Comparison of ENCODE assay signal across 8 mouse cellular contexts in genomic region chr2:45117087-45117561, GRCm38 (mm10). TPM values are rescaled to one million over a fixed set of nuclear protein-coding genes. Genes with fewer than 3 reads are reported as not detected.
DNase-seq lines count a peak whose midpoint lies in the region; ATAC-seq and TF ChIP-seq lines count a peak whose summit lies in the region.

Zeb2 (minus strand) TSS chr2:45117395.

- 0 out of 2 replicates have a peak, but pooled peaks have one; percentile 29 for TF ChIP-seq POLR2A in thymus, adult 2 months (IDR thresholded peaks at IDR 0.05; ENCODE audit: control insufficient read depth, extremely low read depth, insufficient read depth, low read length, poor library complexity)

- H3K4me3 ChIP-seq in forebrain, embryonic 13.5 days, result peak within 1 kb of the TSS; percentile 58
- H3K4me3 ChIP-seq in heart, postnatal 0 days (ENCODE audit: low read depth, low read length), result peak within 1 kb of the TSS; percentile 87
- peak within 1 kb of the TSS; percentile 56 for H3K4me3 ChIP-seq in neural tube, embryonic 13.5 days
- H3K4me3 ChIP-seq in thymus, adult 2 months (ENCODE audit: control insufficient read depth, insufficient read depth, low read length), result peak within 1 kb of the TSS; percentile 38

- H3K4me2 ChIP-seq in forebrain, embryonic 13.5 days, result peak within 1 kb of the TSS; percentile 78
- peak within 1 kb of the TSS; percentile 78 for H3K4me2 ChIP-seq in heart, postnatal 0 days (ENCODE audit: low read depth, low read length)
- peak within 1 kb of the TSS; percentile 78 for H3K4me2 ChIP-seq in neural tube, embryonic 13.5 days

- H3K9me3 ChIP-seq in forebrain, embryonic 13.5 days (replicated peaks), result no peaks in the 10 kb centered on the region
- no peaks in the 10 kb centered on the region for H3K9me3 ChIP-seq in heart, postnatal 0 days (replicated peaks; ENCODE audit: control insufficient read depth, low read length)
- H3K9me3 ChIP-seq in neural tube, embryonic 13.5 days, result no peaks in the 10 kb centered on the region

- peak within 1 kb of the TSS; percentile 75 for H3K9ac ChIP-seq in forebrain, embryonic 13.5 days
- H3K9ac ChIP-seq in heart, postnatal 0 days (replicated peaks; ENCODE audit: low read depth, low read length), result peak within 1 kb of the TSS; percentile 81
- peak within 1 kb of the TSS; percentile 84 for H3K9ac ChIP-seq in neural tube, embryonic 13.5 days

- no peaks in the 10 kb centered on the region for H3K27me3 ChIP-seq in forebrain, embryonic 13.5 days
- H3K27me3 ChIP-seq in heart, postnatal 0 days (ENCODE audit: control insufficient read depth, insufficient read depth, low read length), result no peaks in the 10 kb centered on the region
- no peaks in the 10 kb centered on the region for H3K27me3 ChIP-seq in neural tube, embryonic 13.5 days
- peaks cover 5% of the 10 kb centered on the region; the same call in 1 of the 2 replicates for H3K27me3 ChIP-seq in thymus, adult 2 months (ENCODE audit: control insufficient read depth, insufficient read depth, low read length)

- WGBS in forebrain, embryonic 13.5 days, result under 1% methylated on average over 31 of the region's 39 CpGs
- 1% methylated on average over 32 of the region's 39 CpGs for WGBS in heart, postnatal 0 days
- WGBS in neural tube, embryonic 13.5 days, result 0% methylated on average over 22 of the region's 39 CpGs
- WGBS in thymus, adult 2 months, result 1% methylated on average over 36 of the region's 39 CpGs

- peak; percentile 71 for ATAC-seq in forebrain, embryonic 13.5 days
- ATAC-seq in heart, postnatal 0 days (ENCODE audit: insufficient read depth, low read depth), result peak; percentile 62
- ATAC-seq in neural tube, embryonic 13.5 days (ENCODE audit: low read depth), result peak; percentile 80

- DNase-seq in CD4-positive helper T cell, adult 2 months (ENCODE audit: low read depth, low spot score), result peak; percentile 36
- DNase-seq in adrenal gland, adult 8-10 months, result peak; percentile 65
- DNase-seq in heart, postnatal 0 days (ENCODE audit: low spot score), result no peak
- DNase-seq in kidney, postnatal 36 days, result peak; percentile 59 to 82
- DNase-seq in lung, adult 18-20 months, result peak; percentile 65 to 66
- peak; percentile 47 for DNase-seq in thymus, adult 2 months

- no peaks in the 10 kb centered on the region for H3K36me3 ChIP-seq in forebrain, embryonic 13.5 days (ENCODE audit: poor library complexity, severe bottlenecking)
- H3K36me3 ChIP-seq in heart, postnatal 0 days (replicated peaks; ENCODE audit: control insufficient read depth, insufficient read depth, low read length), result no peaks in the 10 kb centered on the region
- H3K36me3 ChIP-seq in neural tube, embryonic 13.5 days, result no peaks in the 10 kb centered on the region
- no peaks in the 10 kb centered on the region for H3K36me3 ChIP-seq in thymus, adult 2 months (ENCODE audit: control insufficient read depth, insufficient read depth, low read length)

- no peak for TF ChIP-seq CTCF in heart, postnatal 0 days (IDR thresholded peaks at IDR 0.05; ENCODE audit: low read depth)
- 0 out of 2 replicates have a peak, but pooled peaks have one; percentile 18 for TF ChIP-seq CTCF in thymus, adult 2 months (IDR thresholded peaks at IDR 0.05; ENCODE audit: borderline replicate concordance, control insufficient read depth, extremely low read depth, insufficient read depth, low read length, poor library complexity)

- H3K4me1 ChIP-seq in forebrain, embryonic 13.5 days, result peaks cover 33% of the 10 kb centered on the region
- no peaks in the 10 kb centered on the region for H3K4me1 ChIP-seq in heart, postnatal 0 days (ENCODE audit: control insufficient read depth, insufficient read depth)
- peaks cover 33% of the 10 kb centered on the region for H3K4me1 ChIP-seq in neural tube, embryonic 13.5 days (replicated peaks)
- H3K4me1 ChIP-seq in thymus, adult 2 months (replicated peaks; ENCODE audit: control insufficient read depth, insufficient read depth, low read length), result peaks cover 15% of the 10 kb centered on the region

- H3K27ac ChIP-seq in forebrain, embryonic 13.5 days, result peak within 1 kb of the TSS; percentile 83
- H3K27ac ChIP-seq in heart, postnatal 0 days (ENCODE audit: low read depth), result peak within 1 kb of the TSS; percentile 84
- H3K27ac ChIP-seq in neural tube, embryonic 13.5 days (replicated peaks), result peak within 1 kb of the TSS; percentile 99
- peak within 1 kb of the TSS; percentile 29; the same call in 1 of the 2 replicates for H3K27ac ChIP-seq in thymus, adult 2 months (ENCODE audit: control insufficient read depth, insufficient read depth, low read length)

- TF ChIP-seq EP300 in heart, postnatal 0 days (IDR thresholded peaks at IDR 0.05; ENCODE audit: low read depth), result no peak

RNA-seq across cellular contexts. Expression of gene Zeb2, which starts in this region (rescaled TPM):
- total RNA-seq in adrenal gland, adult 8-10 months (2022), result 100 to 1,000 TPM; 131 to 156 (median 144) TPM
- 74.7 and 85.4 TPM in 2 replicates for polyA plus RNA-seq in forebrain, embryonic 13.5 days (2015; fragmentation: Nextera tagmentation; extraction: Ambion mirVana)
- 36.4 and 41.2 TPM in 2 replicates for total RNA-seq in heart, postnatal 0 days (2014; rRNA removed; ENCODE audit: low replicate concordance)
- 13.4 and 13.6 TPM in 2 replicates for polyA plus RNA-seq in heart, postnatal 0 days (2015; fragmentation: Nextera tagmentation; extraction: Ambion mirVana)
- polyA plus RNA-seq in neural tube, embryonic 13.5 days (2015; fragmentation: Nextera tagmentation; extraction: Ambion mirVana), result 48.9 and 55.7 TPM in 2 replicates
- polyA plus RNA-seq in thymus, adult 2 months (2012; rRNA removed), result 6.5 and 8.7 TPM in 2 replicates

Comparison
In these comparisons a context has a peak if more than half of its experiments do, and no peak if none do; other contexts are left out.
1. H3K27ac ChIP-seq: peak in every context shown above with its lines; median percentile 99 in neural tube, embryonic 13.5 days; 84 in heart, postnatal 0 days; 83 in forebrain, embryonic 13.5 days; 29 in thymus, adult 2 months.